Mouse (Mus musculus): ENCODE measurements at regions not wholly inside any gene's neighbourhood (a gene's known extent, or its start where the extent isn't known, plus 50 kb on each side); places are given as distances from the start of the nearest gene placed in this dataset.
A peak's percentile ranks its signal among the peaks of the same experiment; 100 is the strongest.

GRCm38 (mm10) chr2:170945401-170946105 is 213.9 kb downstream of the Dok5 start:
- no peak for DNase-seq (ENCODE audit: low spot score)

- DNase-seq (ENCODE audit: low spot score) = no peak
These were observed 214.6 kb downstream of the Dok5 start for GRCm38 (mm10) chr2:170946106-170946657.

DNA sequence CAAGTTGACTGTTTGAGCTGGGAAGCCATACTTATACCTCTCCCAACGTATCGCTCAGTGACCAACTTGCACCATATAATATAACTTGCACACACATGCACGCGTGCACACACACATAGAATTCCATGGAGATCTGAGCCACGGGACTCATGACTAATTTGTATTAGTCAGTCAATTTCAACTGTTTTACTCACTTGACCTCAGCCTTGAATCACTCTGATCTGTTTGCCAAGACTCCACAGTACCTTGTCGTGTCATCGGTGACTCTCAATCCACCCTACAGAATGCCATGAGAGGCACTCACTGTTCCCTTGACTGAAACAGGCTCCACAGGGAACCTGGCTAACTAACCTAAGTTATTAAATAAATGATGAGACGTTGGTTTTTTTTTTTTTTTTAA is 215.6 kb downstream of the Dok5 start:
- no peak for DNase-seq (ENCODE audit: low spot score)

- no peak for DNase-seq (ENCODE audit: low spot score)
These were observed 223.0 kb downstream of the Dok5 start for GRCm38 (mm10) chr2:170954626-170955025.

GRCm38 (mm10) chr2:170956766-170957165 is 225.2 kb downstream of the Dok5 start:
- no peak for DNase-seq (ENCODE audit: low spot score)

DNA sequence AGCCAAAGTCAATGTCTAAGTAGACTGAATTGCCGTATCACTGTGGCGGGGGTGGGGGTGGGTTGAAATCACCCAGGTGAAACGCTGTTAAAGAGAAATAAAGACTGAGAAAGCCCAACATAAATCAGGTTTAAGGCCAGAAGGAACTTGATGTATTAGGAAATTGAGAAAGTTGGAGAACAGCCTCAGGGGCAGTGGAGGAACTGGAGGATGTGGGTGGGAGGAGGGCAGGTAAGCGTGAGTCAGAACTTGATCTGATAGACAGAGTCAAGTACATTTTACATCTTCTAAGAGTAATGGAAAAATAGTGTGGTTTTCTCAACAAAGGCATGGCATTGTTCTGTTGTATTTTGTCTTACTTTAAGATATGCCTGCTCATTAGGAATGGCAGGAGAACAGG is 228.8 kb downstream of the Dok5 start:
- DNase-seq (ENCODE audit: low spot score) = no peak

GRCm38 (mm10) chr2:170962481-170962880 is 230.9 kb downstream of the Dok5 start:
- no peak for DNase-seq (ENCODE audit: low spot score)

GRCm38 (mm10) chr2:170969430-170969829 is 237.8 kb downstream of the Dok5 start:
- peak; percentile 24 for DNase-seq (ENCODE audit: low spot score)

DNA sequence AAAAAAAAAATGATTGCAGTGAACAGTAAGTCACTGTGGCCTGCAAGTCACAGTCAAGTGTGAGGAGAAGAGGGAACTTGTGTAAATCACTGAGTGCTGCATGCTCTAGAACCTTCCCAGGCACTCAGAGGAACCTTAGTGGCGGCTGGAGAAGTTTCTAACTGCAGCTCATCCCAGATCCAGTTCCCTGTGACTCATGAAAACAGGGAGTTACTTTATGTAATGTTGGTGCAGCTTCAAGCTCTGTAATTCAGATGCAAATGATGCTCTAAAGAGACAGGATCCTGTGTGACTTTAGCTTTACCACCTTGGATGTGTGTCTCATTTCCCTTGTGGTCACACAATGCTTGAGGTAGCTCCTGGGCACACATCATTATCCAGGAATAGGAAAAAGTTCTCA is 253.8 kb downstream of the Dok5 start:
- DNase-seq (ENCODE audit: low spot score) = no peak

DNA sequence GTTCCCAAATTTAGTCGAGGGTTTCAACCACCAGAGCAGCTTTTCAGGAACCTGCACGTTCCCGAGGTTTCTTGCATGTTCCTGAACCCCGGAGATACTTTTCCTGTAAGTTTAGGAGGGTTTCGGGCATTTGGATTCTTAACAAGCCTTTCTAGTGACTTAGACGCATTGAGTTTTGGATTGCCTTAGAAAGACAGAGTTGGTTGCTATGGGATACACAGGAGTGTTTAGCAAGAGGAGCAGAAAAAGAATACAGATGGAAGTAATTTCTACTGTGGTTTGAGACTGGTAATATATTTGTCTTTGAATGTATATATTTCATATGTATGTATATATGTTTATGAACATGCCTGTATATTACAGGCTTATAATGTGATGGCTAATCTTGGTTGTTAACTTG is 266.8 kb downstream of the Dok5 start:
- DNase-seq (ENCODE audit: low spot score) = no peak

- DNase-seq (ENCODE audit: low spot score) = no peak
These were observed 268.6 kb downstream of the Dok5 start for GRCm38 (mm10) chr2:171000165-171000564.

- DNase-seq (ENCODE audit: low spot score) = no peak
These were observed 296.9 kb downstream of the Dok5 start for GRCm38 (mm10) chr2:171028481-171028880.
